Mouse (Mus musculus): ENCODE results near the gene Pxylp1.

DNA sequence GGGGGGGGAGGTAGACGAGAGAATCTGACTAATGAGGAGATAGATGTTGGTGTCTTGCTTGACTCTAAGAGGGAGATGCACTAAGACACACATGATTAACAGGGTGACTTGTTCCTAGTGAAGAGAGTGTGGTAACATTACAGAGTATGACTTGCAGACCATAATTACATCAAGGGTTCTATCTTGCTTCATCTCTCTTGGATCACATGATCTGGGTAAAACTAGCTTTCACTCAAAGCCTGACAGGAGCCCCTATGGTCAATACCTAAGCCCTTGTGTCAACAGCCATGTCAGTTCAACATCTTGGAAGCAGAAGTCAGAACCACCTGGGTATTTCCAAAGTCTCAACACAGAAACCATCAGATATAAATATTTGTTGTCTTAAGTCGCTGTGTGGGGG lies 99.9 kb downstream of the Pxylp1 start:
- TF ChIP-seq CTCF (IDR thresholded peaks at IDR 0.05; ENCODE audit: insufficient read depth, low read length) (no peak), POLR2A (IDR thresholded peaks at IDR 0.05; ENCODE audit: borderline replicate concordance, extremely low read depth, low read depth, low read length) (no peak)
